Mouse (Mus musculus) MEL (cell line): Measurements from ENCODE around the gene Hmgcr. TPM values are rescaled to one million over a fixed set of nuclear protein-coding genes. Genes with fewer than 3 reads are reported as not detected.

Source experiments
- DNase-seq: peaks from one replicate; pipeline ENCODE4 v3.0.0; 2011; ENCODE audit warnings: low read depth, low spot score
- H3K27ac ChIP-seq: 2 replicates; pipeline ENCODE4 v1.5.1; 2012; ENCODE audit warnings: low read depth, mild to moderate bottlenecking, control low read depth, low read length, moderate library complexity; ENCODE audit not compliant: control insufficient read depth
- H3K27me3 ChIP-seq, 2 experiments: fragments of 150-350 bp in 1 of 2; sonication (generic) in 1 of 2; 2 replicates each; pipeline ENCODE4 v1.6.1; 2012; ENCODE audit warnings: low read length in 2 of 2, mild to moderate bottlenecking in 2 of 2, improper control_type of control experiment in 1 of 2, moderate library complexity in 1 of 2; ENCODE audit not compliant: insufficient read depth in 2 of 2, control insufficient read depth in 1 of 2
- H3K36me3 ChIP-seq, 2 experiments: 2 replicates each; pipeline ENCODE4 v1.6.1; 2012 to 2014; ENCODE audit warnings: low read length in 2 of 2, improper control_type of control experiment in 1 of 2, inconsistent platforms in 1 of 2, mild to moderate bottlenecking in 1 of 2; ENCODE audit not compliant: insufficient read depth in 2 of 2, control insufficient read depth in 1 of 2
- H3K4me1 ChIP-seq, 2 experiments: fragments of 150-350 bp in 1 of 2; sonication (generic) in 1 of 2; 2 replicates each; pipeline ENCODE4 v1.6.1; 2012; ENCODE audit warnings: low read length in 2 of 2, improper control_type of control experiment in 1 of 2, mild to moderate bottlenecking in 1 of 2; ENCODE audit not compliant: insufficient read depth in 2 of 2, control insufficient read depth in 1 of 2
- H3K4me3 ChIP-seq, 2 experiments: fragments of 150-350 bp in 1 of 2; sonication (generic) in 1 of 2; 2 replicates each; pipeline ENCODE4 v1.5.1; 2012; ENCODE audit warnings: low read depth in 2 of 2, low read length in 2 of 2, mild to moderate bottlenecking in 2 of 2, moderate library complexity in 2 of 2, control low read depth in 1 of 2, improper control_type of control experiment in 1 of 2; ENCODE audit not compliant: control insufficient read depth in 1 of 2, insufficient read depth in 1 of 2
- H3K79me2 ChIP-seq: 2 replicates; pipeline ENCODE4 v1.6.1; 2012; ENCODE audit warnings: mild to moderate bottlenecking, low read length, moderate library complexity; ENCODE audit not compliant: control insufficient read depth, poor library complexity, insufficient read depth
- H3K9ac ChIP-seq: 2 replicates; pipeline ENCODE4 v1.6.1; 2012; ENCODE audit warnings: low read depth, mild to moderate bottlenecking, control low read depth, low read length, moderate library complexity; ENCODE audit not compliant: control insufficient read depth, poor library complexity, severe bottlenecking
- H3K9me3 ChIP-seq: fragments of 150-350 bp; sonication (generic); replicated peaks from 2 replicates; pipeline ENCODE4 v1.6.1; 2012; ENCODE audit warnings: mild to moderate bottlenecking, low read length, improper control_type of control experiment, moderate library complexity; ENCODE audit not compliant: insufficient read depth
- BHLHE40 ChIP-seq: IDR thresholded peaks from 2 replicates; pipeline ENCODE4 v1.6.1; 2012; ENCODE audit warnings: low read depth, mild to moderate bottlenecking, inconsistent platforms, low read length, improper control_type of control experiment, borderline replicate concordance
- CHD1 ChIP-seq: IDR thresholded peaks from 2 replicates; pipeline ENCODE4 v1.6.1; 2012; ENCODE audit warnings: low read depth, mild to moderate bottlenecking, inconsistent platforms, low read length, improper control_type of control experiment
- CTCF ChIP-seq, 3 experiments: IDR thresholded peaks in 2 of 3; conservative IDR thresholded peaks in 1 of 3; 2 replicates each; pipeline ENCODE4 v1.5.1; 2011 to 2012; ENCODE audit warnings: low read length in 3 of 3, low read depth in 2 of 3, mild to moderate bottlenecking in 2 of 3, improper control_type of control experiment in 1 of 3, inconsistent platforms in 1 of 3, mixed read lengths in 1 of 3, moderate library complexity in 1 of 3; ENCODE audit not compliant: control insufficient read depth in 1 of 3, insufficient read depth in 1 of 3, poor library complexity in 1 of 3, severe bottlenecking in 1 of 3
- E2F4 ChIP-seq: IDR thresholded peaks from 2 replicates; pipeline ENCODE4 v1.6.1; 2011; ENCODE audit warnings: low read depth, low read length, improper control_type of control experiment, borderline replicate concordance
- EP300 ChIP-seq, 2 experiments: IDR thresholded peaks; 2 replicates each; pipeline ENCODE4 v1.6.1; 2011; ENCODE audit warnings: improper control_type of control experiment in 2 of 2, low read length in 2 of 2, low read depth in 1 of 2, mild to moderate bottlenecking in 1 of 2
- ETS1 ChIP-seq: IDR thresholded peaks from 2 replicates; pipeline ENCODE4 v1.6.1; 2012; ENCODE audit warnings: low read depth, mild to moderate bottlenecking, inconsistent platforms, low read length, improper control_type of control experiment, moderate library complexity
- MAZ ChIP-seq: IDR thresholded peaks from 2 replicates; pipeline ENCODE4 v1.6.1; 2012; ENCODE audit warnings: low read depth, mild to moderate bottlenecking, inconsistent platforms, low read length, improper control_type of control experiment
- MXI1 ChIP-seq: IDR thresholded peaks from 2 replicates; pipeline ENCODE4 v1.6.1; 2011; ENCODE audit warnings: mild to moderate bottlenecking, low read depth, low read length, improper control_type of control experiment
- MYB ChIP-seq: IDR thresholded peaks from 2 replicates; pipeline ENCODE4 v1.6.1; 2011; ENCODE audit warnings: mild to moderate bottlenecking, low read depth, low read length, improper control_type of control experiment
- NRF1 ChIP-seq: IDR thresholded peaks from 2 replicates; pipeline ENCODE4 v1.6.1; 2014; ENCODE audit warnings: low read depth, mild to moderate bottlenecking, inconsistent platforms, low read length, improper control_type of control experiment, moderate library complexity; ENCODE audit not compliant: poor library complexity, insufficient read depth, severe bottlenecking
- POLR2A ChIP-seq, 2 experiments: IDR thresholded peaks; 2 replicates each; pipeline ENCODE4 v1.6.1; 2011 to 2012; ENCODE audit warnings: low read length in 2 of 2, mild to moderate bottlenecking in 2 of 2, control low read depth in 1 of 2, improper control_type of control experiment in 1 of 2, low read depth in 1 of 2, moderate library complexity in 1 of 2; ENCODE audit not compliant: control insufficient read depth in 1 of 2, insufficient read depth in 1 of 2, poor library complexity in 1 of 2
- POLR2AphosphoS2 ChIP-seq: IDR thresholded peaks from 2 replicates; pipeline ENCODE4 v1.6.1; 2011; ENCODE audit warnings: low read length, improper control_type of control experiment
- POLR2AphosphoS5 ChIP-seq: IDR thresholded peaks from 2 replicates; pipeline ENCODE4 v1.6.1; 2012; ENCODE audit warnings: low read depth, borderline replicate concordance, mild to moderate bottlenecking, inconsistent platforms, low read length, moderate library complexity, mixed read lengths
- RAD21 ChIP-seq: IDR thresholded peaks from 2 replicates; pipeline ENCODE4 v1.6.1; 2011; ENCODE audit warnings: mild to moderate bottlenecking, low read depth, low read length, improper control_type of control experiment
- TAL1 ChIP-seq: IDR thresholded peaks from 2 replicates; pipeline ENCODE4 v1.6.1; 2012; ENCODE audit warnings: mild to moderate bottlenecking, inconsistent platforms, low read length, moderate library complexity, mixed read lengths
- TBP ChIP-seq: IDR thresholded peaks from 2 replicates; pipeline ENCODE4 v1.8.0; 2011; ENCODE audit warnings: low read depth, low read length, improper control_type of control experiment
- TCF12 ChIP-seq: IDR thresholded peaks from 2 replicates; pipeline ENCODE4 v1.6.1; 2014; ENCODE audit warnings: low read depth, mild to moderate bottlenecking, inconsistent platforms, low read length, improper control_type of control experiment, moderate library complexity
- USF1 ChIP-seq: IDR thresholded peaks from 2 replicates; pipeline ENCODE4 v1.6.1; 2014; ENCODE audit warnings: low read depth, mild to moderate bottlenecking, inconsistent platforms, low read length, improper control_type of control experiment, moderate library complexity
- USF2 ChIP-seq, 2 experiments: IDR thresholded peaks; 2 replicates each; pipeline ENCODE4 v1.6.1; 2011 to 2012; ENCODE audit warnings: improper control_type of control experiment in 2 of 2, low read length in 2 of 2, borderline replicate concordance in 1 of 2, inconsistent platforms in 1 of 2, low read depth in 1 of 2, mild to moderate bottlenecking in 1 of 2; ENCODE audit not compliant: insufficient read depth in 1 of 2
- ZKSCAN1 ChIP-seq: IDR thresholded peaks from 2 replicates; pipeline ENCODE4 v1.6.1; 2012; ENCODE audit warnings: low read depth, mild to moderate bottlenecking, inconsistent platforms, low read length, improper control_type of control experiment, moderate library complexity
- ZMIZ1 ChIP-seq: IDR thresholded peaks from 2 replicates; pipeline ENCODE4 v1.6.1; 2012; ENCODE audit warnings: low read depth, mild to moderate bottlenecking, inconsistent platforms, low read length, improper control_type of control experiment, moderate library complexity
- ZNF384 ChIP-seq: IDR thresholded peaks from 2 replicates; pipeline ENCODE4 v1.6.1; 2012; ENCODE audit warnings: low read depth, mild to moderate bottlenecking, inconsistent platforms, low read length, improper control_type of control experiment
- polyA plus RNA-seq, 2 experiments: library from polyadenylated mRNA; stranded (reverse) in 1 of 2; unstranded in 1 of 2; fragments of >175 nt in 1 of 2; fragments of >200 nt in 1 of 2; gene quantifications; 2 replicates each; pipeline versions ENCODE4 v1.2.1 to v1.2.4; 2012; ENCODE audit warnings: low replicate concordance in 2 of 2, low read depth in 1 of 2; ENCODE audit not compliant: insufficient read length in 2 of 2, insufficient read depth in 1 of 2, missing spikeins in 1 of 2
- total RNA-seq: library from RNA; depleted of rRNA; stranded (reverse); fragments of 300-350 nt; gene quantifications from 2 replicates; pipeline ENCODE4 v1.2.3, GENCODE M21; 2012

Hmgcr gene
- total and polyA plus RNA-seq, 3 experiments = 52.5 to 69.8 TPM; not detected in 1

- Histone ChIP-seq H3K79me2 (no peaks in the 10 kb centered on the region), H3K9me3 (no peaks in the 10 kb centered on the region), H3K36me3 (peaks cover 0 to 4% of the 10 kb centered on the region in 2 experiments; a peak in 1 of 4 replicates), H3K4me1 (peaks cover 0 to 6% of the 10 kb centered on the region in 2 experiments; a peak in 1 of 4 replicates), H3K9ac (no peak overlapping the region), H3K27ac (no peak overlapping the region), H3K27me3 (no peaks in the 10 kb centered on the region), H3K4me3 (no peak overlapping the region)
- no peak for DNase-seq
- TF ChIP-seq CHD1 (no peak), ZNF384 (no peak)
Observed at GRCm38 (mm10) chr13:96684779-96685178, 14.0 kb upstream of the Hmgcr start.

GRCm38 (mm10) chr13:96681088-96681620 lies 10.4 kb upstream of the Hmgcr start:
- TF ChIP-seq ZKSCAN1 (no peak), MAZ (no peak), TAL1 (no peak), POLR2AphosphoS2 (no peak), ZNF384 (peak; percentile 72)
- H3K4me1 ChIP-seq = peaks cover 0 to 15% of the 10 kb centered on the region in 2 experiments; a peak in 2 of 4 replicates
- peaks cover 0 to 11% of the 10 kb centered on the region in 2 experiments; a peak in 2 of 4 replicates for H3K36me3 ChIP-seq
- H3K9me3 ChIP-seq = no peaks in the 10 kb centered on the region
- DNase-seq = peak; percentile 25
- no peak overlapping the region for H3K9ac ChIP-seq
- H3K27ac ChIP-seq = no peak overlapping the region
- H3K79me2 ChIP-seq = no peaks in the 10 kb centered on the region
- no peaks in the 10 kb centered on the region for H3K27me3 ChIP-seq
- no peak overlapping the region for H3K4me3 ChIP-seq

GRCm38 (mm10) chr13:96680163-96681087 lies 9.7 kb upstream of the Hmgcr start:
- TF ChIP-seq USF1 (no peak), POLR2AphosphoS5 (no peak), CTCF (IDR thresholded peaks at IDR 0.05 in 2 of 3, conservative IDR thresholded peaks at IDR 0.05 in 1 of 3; ENCODE audit: control insufficient read depth in 1 of 3, insufficient read depth in 1 of 3, low read depth in 2 of 3, low read length in 3 of 3, poor library complexity in 1 of 3, severe bottlenecking in 1 of 3) (no peak), USF2 (IDR thresholded peaks at IDR 0.05; ENCODE audit: borderline replicate concordance in 1 of 2, insufficient read depth in 1 of 2, low read depth in 1 of 2, low read length in 2 of 2) (no peak), E2F4 (no peak), TBP (no peak), MAZ (no peak), MYB (no peak), EP300 (IDR thresholded peaks at IDR 0.05; ENCODE audit: low read depth in 1 of 2, low read length in 2 of 2) (no peak), MXI1 (no peak), RAD21 (no peak), POLR2A (IDR thresholded peaks at IDR 0.05; ENCODE audit: control insufficient read depth in 1 of 2, insufficient read depth in 1 of 2, low read depth in 1 of 2, low read length in 2 of 2, poor library complexity in 1 of 2) (no peak), ZMIZ1 (no peak), NRF1 (no peak), TCF12 (no peak), BHLHE40 (no peak), POLR2AphosphoS2 (no peak), ETS1 (no peak)
- no peak for DNase-seq
- H3K4me1 ChIP-seq = peaks cover 0 to 15% of the 10 kb centered on the region in 2 experiments; a peak in 2 of 4 replicates
- peaks cover 0 to 11% of the 10 kb centered on the region in 2 experiments; a peak in 2 of 4 replicates for H3K36me3 ChIP-seq
- no peaks in the 10 kb centered on the region for H3K9me3 ChIP-seq
- no peaks in the 10 kb centered on the region for H3K79me2 ChIP-seq
- H3K27ac ChIP-seq = no peak overlapping the region
- H3K4me3 ChIP-seq = no peak overlapping the region
- H3K9ac ChIP-seq = no peak overlapping the region
- no peaks in the 10 kb centered on the region for H3K27me3 ChIP-seq
